Mouse (Mus musculus) mammary gland, adult 2 months (tissue): Measurements from ENCODE around the gene Tob2. TPM values are rescaled to one million over a fixed set of nuclear protein-coding genes. Genes with fewer than 3 reads are reported as not detected.

ENCODE experiments used
- polyA plus RNA-seq: library from polyadenylated mRNA; depleted of rRNA; stranded (reverse); fragments of >200 nt; gene quantifications from 2 replicates; pipeline ENCODE4 v1.2.3, GENCODE M21; 2012; ENCODE audit warnings: low replicate concordance; rRNA removed

The Tob2 gene
- 40.9 and 55.8 TPM in 2 replicates for polyA plus RNA-seq

GRCm38 (mm10) chr15:81858517-81859329 lies at the start of gene Tob2:
Gene Tob2 (minus strand): TSS chr15:81858796.

GRCm38 (mm10) chr15:81872262-81873136 lies 13.9 kb upstream of the Tob2 start, which contains the start of gene Aco2:
Gene Aco2 (plus strand): TSS chr15:81872309.

GRCm38 (mm10) chr15:81871604-81872261 lies 13.1 kb upstream of the Tob2 start, which contains the start of gene Phf5a:
Gene Phf5a (minus strand): TSS chr15:81871911.

GRCm38 (mm10) chr15:81802001-81802890 lies 56.4 kb downstream of the Tob2 start, which contains the start of gene Tef:
Gene Tef (plus strand): TSS chr15:81802421.

Other genes starting within 250 kb of the Tob2 start
- gene L3mbtl2, start 194.9 kb downstream of the Tob2 start, polyA plus RNA-seq, result 14.1 and 16.4 TPM in 2 replicates
- gene Chadl, start 161.5 kb downstream of the Tob2 start, polyA plus RNA-seq, result 7.0 and 23.5 TPM in 2 replicates
- 33.6 and 43.6 TPM in 2 replicates for gene Zc3h7b, start 113.7 kb downstream of the Tob2 start, polyA plus RNA-seq
- gene Rangap1, start 113.3 kb downstream of the Tob2 start, polyA plus RNA-seq, result 27.1 TPM in 2 replicates
- 44.7 and 88.0 TPM in 2 replicates for gene Tef, start 56.4 kb downstream of the Tob2 start, polyA plus RNA-seq
- 22.5 and 46.1 TPM in 2 replicates for gene Phf5a, start 13.1 kb upstream of the Tob2 start, polyA plus RNA-seq
- gene Aco2, start 13.5 kb upstream of the Tob2 start, polyA plus RNA-seq, result 435 and 1,022 TPM in 2 replicates
- 11.1 and 17.7 TPM in 2 replicates for gene Polr3h, start 67.4 kb upstream of the Tob2 start, polyA plus RNA-seq
- gene Csdc2, start 78.0 kb upstream of the Tob2 start, polyA plus RNA-seq, result 5.1 and 6.6 TPM in 2 replicates
- 108 and 121 TPM in 2 replicates for gene Pmm1, start 102.1 kb upstream of the Tob2 start, polyA plus RNA-seq
- not detected in 2 replicates for gene 1700029P11Rik, start 121.7 kb upstream of the Tob2 start, polyA plus RNA-seq
- gene Xrcc6, start 129.0 kb upstream of the Tob2 start, polyA plus RNA-seq, result 17.4 and 31.6 TPM in 2 replicates
- 37.3 and 44.9 TPM in 2 replicates for gene Desi1, start 175.1 kb upstream of the Tob2 start, polyA plus RNA-seq
- gene Snu13, start 188.8 kb upstream of the Tob2 start, polyA plus RNA-seq, result 53.7 and 64.9 TPM in 2 replicates
- gene 4930407I10Rik, start 200.4 kb upstream of the Tob2 start, polyA plus RNA-seq, result not detected in 2 replicates
- gene Mei1, start 211.2 kb upstream of the Tob2 start, polyA plus RNA-seq, result 0.04 TPM in 1 of 2 replicates, not detected in the other